Mouse (Mus musculus): Measurements from ENCODE around the gene Defb43.

DNA sequence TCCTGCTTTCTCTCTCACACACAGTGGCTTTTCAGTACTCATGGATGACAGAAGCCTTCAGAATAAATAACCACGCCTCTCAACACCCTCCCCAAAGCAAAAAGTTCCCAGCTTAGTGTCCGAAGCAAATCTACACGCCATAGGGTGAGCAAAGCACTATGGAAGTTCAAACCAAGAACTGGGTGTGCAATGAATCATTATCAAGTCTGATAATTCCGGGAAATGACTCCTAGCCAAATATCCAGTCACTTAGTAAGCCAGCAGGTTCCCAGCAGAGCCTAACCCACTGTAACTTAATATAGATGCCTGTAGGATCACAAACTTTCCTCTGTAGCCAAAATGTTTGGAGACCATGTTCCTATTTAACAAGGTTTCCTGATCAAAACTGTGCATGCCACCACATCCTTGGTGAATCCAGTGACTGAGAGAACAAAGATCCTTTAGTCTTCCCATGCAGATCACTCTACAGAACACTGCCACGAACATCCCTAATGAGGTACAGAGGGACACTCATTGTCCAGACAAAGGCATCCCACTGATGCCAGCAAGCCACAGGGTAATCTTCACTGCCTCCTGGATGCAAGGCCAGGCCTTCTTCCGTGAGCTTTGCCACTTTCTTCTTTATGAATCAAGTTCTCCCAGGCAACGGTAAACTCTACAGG lies 19.6 kb upstream of the Defb43 start:
- TF ChIP-seq CTCF (IDR thresholded peaks at IDR 0.05; ENCODE audit: borderline replicate concordance, insufficient read depth, low read depth, low read length) (no peak), POLR2A (IDR thresholded peaks at IDR 0.05; ENCODE audit: borderline replicate concordance, insufficient read depth, low read length) (no peak)

All from cerebellum, adult 2 months (tissue).